Mouse (Mus musculus) retina, adult 2 months (tissue): ENCODE measurements at regions not wholly inside any gene's neighbourhood (a gene's known extent, or its start where the extent isn't known, plus 50 kb on each side); places are given as distances from the start of the nearest gene placed in this dataset.

ENCODE experiments used
- DNase-seq: peaks from one replicate; pipeline ENCODE4 v3.0.0-alpha.2; 2012; ENCODE audit warnings: low read depth, low spot score

DNA sequence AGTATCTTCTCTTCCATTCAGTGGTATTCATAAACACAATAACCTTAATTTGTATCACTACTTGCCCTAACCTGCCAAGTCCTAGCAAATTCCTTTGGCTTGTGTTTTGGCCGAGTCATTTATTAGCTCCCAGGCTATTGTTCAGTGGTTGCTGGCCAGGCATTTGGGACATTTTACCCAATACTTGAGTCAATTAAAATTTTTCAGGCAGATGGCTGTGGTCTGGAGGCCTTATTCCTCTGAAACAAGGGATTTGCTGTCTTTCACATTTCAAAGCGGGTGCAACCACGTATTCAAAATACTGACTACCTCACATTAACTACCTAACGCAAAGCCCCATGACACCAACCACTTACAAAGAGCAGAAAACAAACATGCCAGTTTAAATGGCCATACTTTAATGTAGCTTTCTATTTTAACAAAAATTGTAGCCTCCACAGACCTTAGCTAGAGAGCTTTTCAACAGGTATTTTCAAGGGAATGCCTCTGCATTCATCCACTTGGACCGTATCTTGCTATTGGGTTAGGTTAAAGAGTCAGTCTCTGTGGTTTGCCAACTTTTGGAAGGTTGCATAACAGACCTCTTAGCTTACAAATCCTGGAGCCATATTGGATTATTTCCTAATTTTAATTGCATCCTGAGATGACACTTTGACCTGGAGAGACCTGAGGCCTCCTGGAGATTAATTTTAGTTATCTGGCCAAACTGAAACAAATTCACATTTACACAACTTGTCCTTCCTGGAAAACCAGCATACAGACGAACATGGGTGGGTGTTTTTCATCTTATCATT, 224.7 kb upstream of the Fam241a start:
- DNase-seq = no peak

DNA sequence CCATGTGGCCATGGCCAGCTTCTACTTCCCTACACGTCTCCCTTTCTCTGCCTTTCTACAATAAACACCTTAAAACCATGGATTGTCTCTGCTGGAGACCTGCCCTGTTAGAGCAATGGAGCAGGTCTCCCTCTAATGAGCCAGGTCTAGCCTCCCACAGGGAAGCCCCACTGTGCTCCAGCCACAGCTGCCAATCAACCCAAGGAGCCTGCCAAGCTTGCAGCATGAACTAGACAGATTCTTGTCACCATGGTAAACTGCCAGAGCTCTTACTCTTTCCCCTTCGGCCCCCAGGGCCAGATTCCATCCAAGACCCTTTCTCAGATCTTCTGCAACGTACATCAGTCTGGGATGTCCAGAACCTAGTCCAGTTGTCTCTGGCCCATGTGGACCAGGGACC, 217.1 kb upstream of the Fam241a start:
- DNase-seq = no peak

DNA sequence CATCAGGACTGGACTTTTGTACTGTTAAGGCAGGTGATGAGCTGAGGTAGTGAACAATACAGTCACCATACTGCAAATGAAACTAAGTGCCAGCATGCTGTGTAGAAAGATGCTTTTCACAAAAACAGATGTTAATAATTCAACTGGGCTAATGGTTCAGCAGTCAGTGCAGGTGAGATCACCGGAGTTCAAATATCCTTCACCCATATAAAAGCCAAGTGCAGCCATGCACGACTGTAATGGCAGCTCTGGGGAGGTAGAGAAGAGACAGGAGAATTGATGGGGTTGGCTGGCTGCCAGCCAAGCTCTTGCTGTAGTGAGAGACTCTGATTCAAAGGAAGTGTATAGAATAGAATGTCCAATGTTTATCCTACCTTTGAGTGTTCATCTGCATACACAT, 214.3 kb upstream of the Fam241a start:
- no peak for DNase-seq

DNA sequence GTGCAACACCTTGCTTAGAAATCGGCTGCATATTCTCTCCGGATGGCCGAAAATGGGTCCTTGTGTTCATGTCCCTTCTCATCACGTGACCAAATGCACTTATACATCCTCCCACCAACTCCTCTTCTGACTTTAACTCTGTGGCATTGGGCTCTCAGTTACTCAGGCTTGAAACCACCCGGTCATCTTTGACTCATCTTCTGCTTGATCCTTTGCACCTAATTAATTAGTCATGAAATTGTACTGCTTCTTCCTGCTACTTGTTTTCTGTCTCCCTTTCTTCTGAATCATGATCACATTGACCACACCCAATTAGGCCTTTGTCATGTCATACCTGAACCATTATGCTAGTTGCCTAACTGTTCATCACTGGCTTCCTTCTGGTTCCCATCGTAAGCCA, 208.4 kb upstream of the Fam241a start:
- DNase-seq = no peak

DNA sequence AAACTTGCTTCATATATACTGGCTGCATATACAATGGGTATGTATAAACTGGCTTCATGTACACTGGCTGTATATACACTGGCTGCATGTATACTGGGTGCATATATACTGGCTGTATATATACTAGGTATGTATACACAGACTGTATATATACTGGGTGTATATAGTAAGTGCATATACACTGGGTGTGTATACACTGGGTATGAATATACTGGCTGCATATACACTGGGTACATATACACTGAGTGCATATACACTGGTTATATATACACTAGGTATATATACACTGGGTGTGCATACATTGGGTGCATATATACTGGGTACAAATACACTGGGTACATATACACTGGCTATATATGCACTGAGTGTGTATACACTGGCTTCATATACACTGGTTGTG, 196.9 kb upstream of the Fam241a start:
- DNase-seq = no peak

DNA sequence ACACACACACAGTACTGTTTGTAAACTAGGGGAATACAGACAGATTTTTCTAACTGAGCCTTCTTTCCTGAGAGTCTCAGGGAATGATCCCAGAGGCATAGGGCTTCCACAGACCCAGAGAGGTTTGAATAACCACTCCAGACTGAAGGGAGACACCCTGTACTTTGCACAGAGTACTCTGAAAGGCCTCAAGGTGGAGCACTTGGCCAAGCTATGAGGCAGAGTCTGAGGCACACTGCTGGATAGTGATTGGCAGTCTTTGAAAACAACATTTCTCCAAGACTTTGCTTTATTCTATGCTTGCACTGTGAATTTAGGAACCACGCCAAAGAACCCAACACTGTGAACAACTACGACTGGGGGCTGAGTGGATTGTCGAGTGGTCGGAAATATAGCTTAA, 192.1 kb upstream of the Fam241a start:
- DNase-seq = peak; percentile 2

DNA sequence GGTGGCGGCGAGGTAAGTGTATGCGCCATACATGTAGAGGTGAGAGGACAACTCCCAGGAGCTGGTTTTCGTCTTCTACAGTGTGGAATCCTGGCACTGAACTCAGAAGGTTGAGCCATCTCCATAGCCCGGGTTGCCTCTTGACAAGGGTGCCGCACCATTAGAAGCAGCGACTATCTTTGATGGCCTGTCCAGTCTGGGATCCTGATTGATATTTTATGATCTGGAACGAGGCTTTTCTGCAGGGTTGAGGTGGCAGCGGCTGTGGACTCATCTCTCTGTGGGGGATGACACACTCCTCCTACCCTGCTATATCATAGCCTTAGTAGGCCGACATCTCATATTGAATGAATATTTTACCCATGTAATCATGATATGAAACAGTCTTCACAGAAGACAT, 191.0 kb upstream of the Fam241a start:
- DNase-seq = no peak

DNA sequence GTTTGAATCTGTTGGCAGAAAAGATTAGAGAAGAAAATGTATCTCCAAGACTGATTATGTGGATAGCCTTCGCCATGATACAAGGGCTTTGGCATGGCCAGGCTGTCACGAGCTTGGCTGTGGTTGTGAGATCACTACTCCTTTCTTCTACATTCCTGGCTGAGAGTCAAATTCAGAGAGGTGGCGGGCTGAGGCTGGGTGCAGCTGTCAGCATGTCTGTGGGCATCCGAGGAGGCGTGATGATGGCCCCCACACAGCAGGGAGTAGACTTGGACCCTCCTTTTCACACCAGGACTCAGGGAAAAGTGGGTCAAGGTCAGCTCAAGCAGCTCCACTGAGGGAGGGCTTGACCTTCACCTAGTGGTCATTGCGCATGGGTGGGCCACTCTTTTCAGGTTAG, 186.3 kb upstream of the Fam241a start:
- no peak for DNase-seq

DNA sequence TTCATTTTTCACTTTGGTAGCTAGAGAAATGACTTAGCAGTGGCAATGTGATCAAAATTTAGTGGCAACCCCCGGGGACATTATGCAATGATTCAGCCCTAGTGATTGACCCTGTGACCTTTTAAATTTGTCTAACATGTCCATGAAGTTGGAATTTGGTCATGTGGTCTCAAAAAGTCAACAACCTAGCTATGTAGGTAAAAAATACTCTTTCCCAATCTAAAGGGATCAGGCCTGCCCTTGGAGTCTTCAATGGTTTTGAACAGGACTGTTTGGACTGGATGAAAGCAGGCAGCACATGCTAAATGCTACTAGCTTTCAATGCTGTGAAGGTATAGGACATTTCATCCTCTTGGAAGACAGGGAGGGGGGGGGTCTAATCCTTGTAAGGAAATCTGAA, 185.3 kb upstream of the Fam241a start:
- DNase-seq = no peak

DNA sequence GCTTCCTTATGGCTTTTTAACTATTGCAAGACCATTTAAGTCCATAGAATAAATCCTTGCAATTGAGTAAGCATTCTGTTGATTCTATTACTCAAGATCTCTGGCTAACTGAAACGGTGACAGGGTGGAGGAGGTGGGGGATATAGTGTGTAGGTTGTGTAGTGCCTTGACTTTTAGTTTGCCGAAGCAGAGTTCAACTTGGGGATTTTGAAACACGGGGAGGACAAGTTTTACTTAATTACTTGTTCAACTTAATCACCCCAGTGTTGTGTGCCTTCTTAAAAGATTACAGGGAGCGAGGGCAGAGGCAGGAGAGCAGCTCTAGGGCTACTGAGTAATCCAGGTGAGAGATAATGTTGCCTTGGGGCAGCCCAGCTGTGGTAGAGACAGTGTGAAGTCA, 171.7 kb upstream of the Fam241a start:
- no peak for DNase-seq

DNA sequence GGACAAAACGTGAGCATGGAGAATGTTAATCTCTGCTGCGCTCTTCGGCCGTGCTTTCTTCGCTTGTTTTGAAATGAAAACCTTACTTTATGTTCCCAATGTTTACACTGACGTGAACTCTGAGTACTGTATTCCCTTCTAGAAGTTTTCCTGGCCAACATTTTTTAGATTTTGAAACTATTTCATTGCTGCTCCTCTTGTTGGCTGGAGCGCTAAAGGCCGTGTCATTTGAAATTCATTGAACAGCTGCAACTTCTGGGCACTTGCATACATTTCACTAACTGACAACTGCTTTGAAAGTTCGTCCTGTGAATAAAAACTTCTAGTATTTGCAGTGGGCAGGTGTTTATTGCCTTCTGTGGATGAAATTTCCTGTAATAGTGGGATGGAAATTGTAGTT, 157.9 kb upstream of the Fam241a start:
- DNase-seq = no peak

DNA sequence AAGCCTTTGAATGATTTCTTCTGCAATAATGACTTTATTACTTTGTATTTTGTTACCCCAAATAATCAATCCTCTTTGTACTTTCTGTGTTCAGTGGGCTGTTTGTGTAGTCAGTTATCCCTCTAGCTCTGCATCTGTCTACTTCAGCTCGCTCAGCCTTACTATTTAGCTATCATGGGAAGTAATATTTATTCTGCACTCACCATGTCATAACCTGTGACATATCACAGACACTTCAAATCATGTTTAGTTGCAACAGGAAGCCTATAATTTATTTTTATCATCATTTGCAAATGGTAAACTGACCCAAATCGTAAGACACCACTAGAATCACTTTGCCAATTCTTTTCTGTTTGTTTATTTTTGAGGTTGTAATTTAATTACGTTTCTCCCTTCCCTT, 147.6 kb upstream of the Fam241a start:
- DNase-seq = no peak

DNA sequence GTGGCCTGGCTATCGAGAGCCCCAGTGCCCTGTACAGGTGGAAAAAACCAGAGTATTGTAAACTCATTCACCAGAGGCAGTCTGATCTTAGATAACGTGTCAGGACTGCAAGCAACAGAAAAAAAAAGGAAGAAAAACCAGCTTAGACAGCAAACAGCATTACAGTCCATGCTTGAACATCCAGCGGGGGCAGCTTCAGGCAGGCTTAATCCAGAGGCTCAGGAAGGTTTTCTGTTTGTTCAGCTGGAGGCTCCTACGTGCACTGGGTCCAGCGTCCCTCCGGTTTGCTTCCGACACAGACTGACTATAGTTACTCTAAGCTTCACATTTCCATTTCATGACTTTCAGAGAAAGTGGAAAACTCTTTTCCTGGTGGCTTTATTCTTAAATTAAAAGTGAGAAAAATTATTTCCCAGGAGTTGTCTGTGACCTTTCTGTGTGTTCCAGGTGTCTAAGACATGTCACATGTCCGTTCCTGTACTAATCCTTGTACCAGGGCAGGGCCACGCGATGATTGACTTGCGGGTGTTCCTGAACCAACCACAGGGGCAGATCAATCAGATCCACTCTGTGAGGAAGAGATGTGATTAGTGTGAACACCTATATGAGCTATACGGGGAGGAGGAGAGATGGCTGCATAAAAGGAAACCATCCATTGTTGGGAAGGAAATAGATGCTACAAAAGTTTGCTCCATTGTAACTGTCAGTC, 144.4 kb upstream of the Fam241a start:
- DNase-seq = no peak

DNA sequence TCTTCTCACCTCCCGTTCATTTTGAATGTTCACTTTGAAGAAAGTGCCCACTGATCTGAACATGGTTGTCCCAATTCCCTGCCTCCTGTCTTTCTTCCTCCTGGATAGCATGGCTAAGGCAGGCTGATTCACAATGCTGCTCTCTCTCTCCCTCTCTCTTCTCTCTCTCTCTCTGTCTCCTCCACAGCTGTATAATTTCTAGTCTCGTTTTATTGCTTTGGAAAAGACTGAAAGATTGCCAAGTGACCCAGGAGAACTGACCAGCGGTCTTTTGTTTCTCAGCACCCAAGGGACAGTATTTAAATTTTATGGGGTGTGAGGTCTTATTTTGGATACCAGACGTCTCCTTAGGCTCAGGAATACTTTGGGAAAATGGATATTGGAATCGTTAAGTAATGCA, 143.1 kb upstream of the Fam241a start:
- no peak for DNase-seq

DNA sequence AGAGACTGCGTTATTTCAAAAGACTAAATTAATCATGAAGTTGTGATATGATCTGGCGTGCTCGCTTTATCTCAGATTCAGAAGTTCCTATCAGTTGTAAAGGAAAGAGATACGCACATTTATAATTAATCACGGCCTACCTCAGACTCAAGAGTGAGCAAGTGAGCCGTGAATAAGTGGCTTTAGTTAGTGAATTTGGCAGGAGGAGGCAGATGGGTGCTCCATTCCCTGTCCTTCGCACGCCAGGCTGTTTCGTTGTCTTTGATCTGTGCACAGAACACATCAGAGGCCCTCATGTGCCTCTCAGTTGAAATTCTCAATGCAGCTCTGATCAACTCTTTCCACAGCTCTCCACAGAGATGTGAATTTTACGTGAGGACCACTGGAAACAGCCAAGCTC, 140.4 kb upstream of the Fam241a start:
- no peak for DNase-seq

DNA sequence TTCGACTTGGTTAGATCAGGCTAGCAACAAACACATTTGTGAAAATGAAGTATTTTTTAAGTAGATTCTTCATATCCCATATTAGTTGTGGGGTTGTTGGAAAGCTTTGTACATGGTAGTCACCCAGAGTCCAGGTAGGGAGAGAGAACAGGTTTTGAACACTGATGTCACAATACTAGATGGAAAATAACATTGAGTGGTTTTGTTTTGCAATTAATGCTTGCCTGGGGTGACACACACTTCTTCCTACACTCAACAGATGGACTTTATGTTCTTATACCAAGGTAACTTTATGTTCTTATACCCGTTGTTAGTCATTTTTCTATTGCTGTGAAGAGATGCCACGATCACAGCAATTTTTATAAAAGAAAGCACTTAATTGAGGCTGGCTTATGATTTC, 134.2 kb upstream of the Fam241a start:
- DNase-seq = no peak

DNA sequence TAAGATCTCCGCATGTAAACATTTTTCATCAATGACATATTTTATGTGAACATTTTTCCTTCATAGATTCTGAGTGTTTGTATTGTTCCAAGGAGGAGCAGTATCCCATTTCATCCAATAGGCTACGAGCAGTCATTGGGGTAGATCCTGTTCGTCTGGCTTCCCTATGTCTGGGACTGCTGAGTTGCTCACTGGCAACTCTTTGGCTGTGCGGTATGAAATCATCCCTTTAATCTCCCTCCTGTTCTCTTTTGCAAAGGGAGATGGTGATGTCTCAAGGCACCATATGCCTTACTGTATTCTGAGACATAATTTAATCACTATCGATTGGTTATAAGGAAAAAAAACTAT, 133.4 kb upstream of the Fam241a start:
- no peak for DNase-seq

DNA sequence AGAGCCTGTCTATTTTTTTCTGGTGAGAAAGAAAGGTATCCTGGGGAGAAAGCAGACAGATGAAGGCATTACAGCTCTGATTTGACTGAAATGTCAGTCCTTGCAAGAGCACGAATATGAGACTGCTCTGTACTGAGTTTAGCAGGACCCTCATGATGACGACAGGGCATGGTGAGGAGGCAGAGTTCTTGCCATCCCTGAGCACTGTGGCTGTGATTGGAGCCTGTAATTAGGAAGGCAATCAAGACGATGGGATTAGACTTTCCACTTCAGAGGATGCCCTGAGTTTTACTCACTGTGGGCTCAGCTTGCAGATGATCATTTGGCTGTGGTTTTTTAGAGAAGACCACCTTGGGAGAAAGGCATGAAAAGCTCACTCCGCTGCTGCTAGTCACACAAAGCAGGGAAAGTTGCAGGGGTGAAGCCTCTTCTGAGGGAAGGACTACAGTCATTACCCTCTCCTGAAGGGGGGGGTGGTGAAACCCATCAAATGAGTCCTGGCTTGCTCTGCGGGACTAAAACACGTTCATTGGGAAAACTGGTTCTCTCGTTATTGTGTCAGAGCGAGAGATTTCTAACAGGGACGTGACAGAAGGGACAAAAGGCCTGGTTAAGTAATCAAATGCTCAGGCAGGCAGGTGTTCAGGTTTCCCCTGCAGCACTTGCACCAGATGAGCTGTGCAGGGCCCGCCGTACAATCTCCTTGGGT, 132.9 kb upstream of the Fam241a start:
- no peak for DNase-seq

DNA sequence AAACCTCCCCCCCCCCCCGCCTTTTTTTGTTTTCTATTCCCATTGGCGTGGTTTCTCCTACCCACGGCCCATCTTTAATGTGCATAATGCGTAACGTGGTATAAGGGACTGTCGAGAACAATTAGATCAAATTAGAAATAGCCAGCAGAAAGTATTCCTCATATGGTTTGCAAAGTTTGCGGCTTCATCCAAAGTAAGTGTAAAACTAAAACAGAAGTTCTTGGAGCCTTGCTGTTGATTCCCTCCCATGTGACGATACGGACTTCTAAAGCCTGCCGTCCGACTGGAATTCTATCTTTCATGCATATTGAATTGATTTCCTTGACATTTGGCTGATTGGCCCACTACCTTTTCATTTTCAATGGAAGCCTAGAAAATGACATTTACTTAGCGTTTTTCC, 128.7 kb upstream of the Fam241a start:
- no peak for DNase-seq

DNA sequence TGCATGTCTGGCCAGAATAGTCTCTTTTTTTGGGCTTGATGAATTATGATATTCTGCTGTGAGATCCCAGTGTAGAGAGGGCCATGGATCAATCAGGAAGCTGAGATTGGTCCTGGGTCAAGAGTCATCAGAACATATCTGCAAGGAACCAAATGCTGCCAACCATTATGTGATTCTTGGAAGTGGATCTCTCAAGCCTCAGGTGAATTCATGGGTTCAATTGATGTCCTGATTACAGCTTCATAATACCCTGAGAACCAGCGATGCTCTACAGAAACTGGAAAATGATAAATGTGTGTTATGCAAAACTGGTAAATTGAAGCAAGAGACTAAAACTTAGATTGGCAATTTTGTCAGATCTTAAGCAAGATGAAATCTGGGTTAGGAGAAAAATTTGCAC, 118.8 kb upstream of the Fam241a start:
- no peak for DNase-seq

DNA sequence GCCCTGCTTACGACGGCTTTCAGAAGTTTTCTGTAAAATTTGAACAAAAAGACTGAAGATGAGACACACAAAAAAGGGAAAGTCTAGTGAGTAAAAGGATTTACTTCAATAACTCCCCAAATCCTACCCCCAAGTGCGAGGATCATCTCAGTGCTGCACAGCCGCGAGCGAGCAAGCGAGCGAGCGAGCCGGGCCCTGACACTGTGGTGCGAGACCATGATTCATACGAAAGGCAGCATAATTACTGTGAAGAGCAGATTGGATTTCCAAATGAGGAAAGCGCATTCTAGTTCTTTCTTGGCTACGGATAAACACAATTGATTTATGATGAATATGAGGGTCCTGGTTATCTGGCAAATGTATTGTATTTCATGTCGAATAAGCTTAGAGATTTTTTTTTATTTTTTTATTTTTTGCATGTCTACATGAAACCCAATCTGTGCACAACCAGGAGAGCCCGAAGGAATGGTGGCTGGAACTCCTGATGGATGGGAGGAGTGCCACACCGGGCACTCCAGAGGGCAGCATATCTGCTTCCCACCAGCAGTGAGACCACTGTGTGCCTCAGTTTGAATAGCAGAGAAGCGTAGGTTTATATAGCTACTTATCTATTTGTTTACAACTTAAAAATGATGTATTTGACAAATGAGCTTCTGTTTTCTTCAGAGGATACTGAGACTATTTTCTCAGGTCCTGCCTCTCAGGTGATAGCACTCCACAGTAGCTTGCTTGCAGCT, 106.9 kb upstream of the Fam241a start:
- no peak for DNase-seq

DNA sequence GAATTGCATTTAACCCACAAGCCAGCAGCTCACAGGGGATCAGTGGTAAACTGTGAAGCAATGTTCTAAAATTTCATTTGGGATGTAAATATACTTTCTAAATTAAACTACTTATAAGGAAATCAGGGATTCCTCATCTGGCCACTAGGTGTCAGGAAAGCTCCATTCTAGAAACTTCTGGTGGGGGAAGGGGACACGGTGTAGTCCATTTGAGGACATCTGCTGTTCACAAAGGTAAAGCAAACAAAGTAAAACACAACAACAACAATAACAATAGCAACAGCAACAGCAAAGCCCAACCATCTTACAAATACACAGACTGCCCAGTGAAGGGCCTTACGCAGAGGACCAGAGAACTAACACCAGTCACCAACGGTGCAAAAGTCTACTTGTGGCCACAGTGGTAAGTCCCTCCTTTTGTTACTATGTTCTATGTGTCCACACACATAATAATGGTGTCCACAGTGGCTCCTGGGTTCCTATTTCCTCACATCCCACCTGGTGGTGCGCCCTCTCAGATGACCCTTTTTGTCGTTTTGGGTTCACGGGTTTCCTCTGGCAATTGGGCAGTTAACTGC, 105.9 kb upstream of the Fam241a start:
- DNase-seq = peak; percentile 9
